Mouse (Mus musculus) heart, adult 2 months (tissue): ENCODE data around the gene Fam241b. TPM values are rescaled to one million over a fixed set of nuclear protein-coding genes. Genes with fewer than 3 reads are reported as not detected.
"Not testable (repeated sequence)": the region's sequence is repeated elsewhere in the genome, so short reads cannot be mapped to it uniquely, and the experiment has no call there.

Source experiments
- DNase-seq, 2 experiments: peaks; one replicate each; pipeline ENCODE4 v3.0.0; 2021
- H3K27ac ChIP-seq: fragments of 200-600 bp; 2 replicates; pipeline ENCODE4 v1.8.1; 2022
- H3K27me3 ChIP-seq: fragments of 200-500 bp; 2 replicates; pipeline ENCODE4 v1.6.1; 2012; ENCODE audit warnings: mild to moderate bottlenecking, low read length, inconsistent platforms, mixed read lengths; ENCODE audit not compliant: control insufficient read depth, insufficient read depth
- H3K36me3 ChIP-seq: fragments of 200-500 bp; 2 replicates; pipeline ENCODE4 v1.6.1; 2012; ENCODE audit warnings: low read length, inconsistent platforms; ENCODE audit not compliant: control insufficient read depth, insufficient read depth
- H3K4me1 ChIP-seq: fragments of 200-500 bp; 2 replicates; pipeline ENCODE4 v1.6.1; 2011; ENCODE audit warnings: low read length; ENCODE audit not compliant: control insufficient read depth, insufficient read depth
- H3K4me3 ChIP-seq: fragments of 200-600 bp; 2 replicates; pipeline ENCODE4 v1.8.1; 2022
- H3K79me2 ChIP-seq: fragments of 200-500 bp; replicated peaks from 2 replicates; pipeline ENCODE4 v1.6.1; 2012; ENCODE audit warnings: mild to moderate bottlenecking, inconsistent platforms, low read length, moderate library complexity, mixed read lengths; ENCODE audit not compliant: control insufficient read depth, insufficient read depth
- H3K9ac ChIP-seq: fragments of 200-500 bp; 2 replicates; pipeline ENCODE4 v1.6.1; 2012; ENCODE audit warnings: low read depth, mild to moderate bottlenecking, control low read depth, inconsistent platforms, low read length, mixed read lengths
- CTCF ChIP-seq: fragments of 200-600 bp; IDR thresholded peaks from 2 replicates; pipeline ENCODE4 v1.8.1; 2022; ENCODE audit warnings: antibody characterized with exemption, mild to moderate bottlenecking, moderate library complexity
- EP300 ChIP-seq: fragments of 200-500 bp; IDR thresholded peaks from 2 replicates; pipeline ENCODE4 v1.6.1; 2011; ENCODE audit warnings: low read depth, low read length, control low read depth; ENCODE audit not compliant: insufficient read depth
- POLR2A ChIP-seq: fragments of 200-500 bp; IDR thresholded peaks from 2 replicates; pipeline ENCODE4 v1.6.1; 2011; ENCODE audit warnings: mild to moderate bottlenecking, low read depth, low read length, control low read depth; ENCODE audit not compliant: insufficient read depth
- WGBS: fragments of 180-500 bp; shearing (Covaris S2); methylation state at CpG from one replicate; pipeline ENCODE4 v1.1.7; 2018; 5-methylcytosine and 5-hydroxymethylcytosine counted together
- intact Hi-C: fragments of 180-260 bp; cut with DNase I; formaldehyde crosslinking; loops from one replicate; pipeline ENCODE4 v1.15.1; 2025
- polyA plus RNA-seq: library from polyadenylated mRNA; depleted of rRNA; stranded (reverse); fragments of >200 nt; gene quantifications from 2 replicates; pipeline ENCODE4 v1.2.3, GENCODE M21; 2012
- total RNA-seq, 2 experiments: library from RNA; stranded (reverse); gene quantifications; 2 replicates each; pipeline ENCODE4 v1.2.3; 2021

Fam241b gene
- total and polyA plus RNA-seq, 3 experiments, result 3.0 to 3.3 (median 3.2) TPM

- Histone ChIP-seq H3K36me3 (no peaks in the 10 kb centered on the region), H3K27me3 (no peaks in the 10 kb centered on the region), H3K4me1 (no peaks in the 10 kb centered on the region), H3K27ac (no peak overlapping the region), H3K4me3 (no peak overlapping the region), H3K79me2 (no peaks in the 10 kb centered on the region), H3K9ac (no peak overlapping the region)
- intact Hi-C loops, result no loop called here
- no peak for DNase-seq
- 73% methylated on average over 5 of the region's 5 CpGs for WGBS
- TF ChIP-seq POLR2A (no peak), CTCF (no peak), EP300 (no peak)
These were observed 55.3 kb downstream of the Fam241b start for GRCm38 (mm10) chr10:62088411-62088810.

GRCm38 (mm10) chr10:62086826-62087225, 56.9 kb downstream of the Fam241b start:
- no peaks in the 10 kb centered on the region for H3K27me3 ChIP-seq
- no peak overlapping the region for H3K4me3 ChIP-seq
- no peak overlapping the region for H3K9ac ChIP-seq
- no peaks in the 10 kb centered on the region for H3K36me3 ChIP-seq
- 80% methylated on average over 5 of the region's 5 CpGs for WGBS
- TF ChIP-seq CTCF, result no peak
- TF ChIP-seq EP300, result no peak
- TF ChIP-seq POLR2A, result no peak
- intact Hi-C loops, result no loop called here
- H3K79me2 ChIP-seq, result no peaks in the 10 kb centered on the region
- no peaks in the 10 kb centered on the region for H3K4me1 ChIP-seq
- no peak overlapping the region for H3K27ac ChIP-seq
- DNase-seq, result no peak

DNA sequence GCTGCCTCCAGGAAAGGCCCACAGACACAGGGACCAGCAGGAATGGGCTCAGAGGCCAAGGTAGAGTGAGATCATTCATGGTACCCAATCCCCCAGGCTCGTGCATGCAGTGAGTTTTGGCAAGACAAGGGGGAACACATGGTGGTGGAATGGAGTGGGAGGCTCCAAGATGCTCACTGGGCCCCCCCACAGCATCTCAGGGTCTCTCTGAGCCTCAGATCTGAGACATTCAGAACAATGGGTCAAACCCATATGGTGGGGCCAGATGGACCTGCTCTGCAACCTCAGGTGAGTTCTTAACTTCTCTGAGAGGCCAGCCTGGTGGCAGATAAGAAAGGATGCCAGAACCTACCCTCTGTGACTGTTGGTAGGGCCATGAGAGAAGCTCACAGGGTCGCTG, 57.7 kb downstream of the Fam241b start:
- Histone ChIP-seq H3K4me1 (no peaks in the 10 kb centered on the region), H3K36me3 (no peaks in the 10 kb centered on the region), H3K79me2 (no peaks in the 10 kb centered on the region), H3K27ac (no peak overlapping the region), H3K4me3 (no peak overlapping the region), H3K27me3 (no peaks in the 10 kb centered on the region), H3K9ac (no peak overlapping the region)
- TF ChIP-seq POLR2A, result no peak
- no peak for TF ChIP-seq EP300
- no peak for TF ChIP-seq CTCF
- intact Hi-C loops, result no loop called here
- WGBS, result 66% methylated on average over 2 of the region's 2 CpGs
- DNase-seq, result no peak

DNA sequence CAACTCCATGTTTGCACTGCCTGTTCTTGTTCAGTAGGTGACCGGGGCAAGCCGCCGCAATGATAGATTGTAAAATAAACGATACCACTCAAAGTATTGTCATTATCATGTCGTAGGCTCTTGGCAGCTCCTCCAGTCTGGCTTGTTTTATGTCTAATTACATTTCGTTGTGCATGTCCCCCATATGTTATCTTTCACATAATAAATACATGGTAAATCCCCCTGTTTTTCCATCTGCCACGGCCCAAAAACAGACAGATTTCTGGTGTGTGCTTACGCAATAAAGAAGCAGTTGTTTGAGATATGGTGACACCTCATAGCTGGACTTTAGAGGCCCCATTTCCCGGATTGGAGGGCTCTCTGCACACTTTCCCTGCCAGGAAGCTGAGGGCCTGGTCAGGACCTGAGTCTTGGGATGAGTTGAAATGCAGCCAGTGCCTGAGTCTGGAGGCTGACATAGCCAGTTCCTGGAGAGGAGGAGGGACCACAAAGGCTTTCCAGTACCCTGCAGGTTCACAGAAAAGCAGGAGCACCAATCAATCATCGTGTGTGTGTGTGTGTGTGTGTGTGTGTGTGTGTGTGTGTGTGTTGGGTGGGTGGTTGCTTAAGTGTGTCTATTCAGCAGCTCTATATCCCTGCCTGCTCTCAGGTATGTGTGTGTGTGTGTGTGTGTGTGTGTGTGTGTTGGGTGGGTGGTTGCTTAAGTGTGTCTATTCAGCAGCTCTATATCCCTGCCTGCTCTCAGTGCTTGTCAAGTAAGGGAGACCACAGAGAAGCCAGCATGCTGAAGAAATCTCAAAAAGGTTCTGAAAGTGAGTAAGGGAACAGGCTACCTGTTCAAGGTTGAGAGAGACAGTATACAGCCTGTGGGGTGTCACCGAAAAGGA, 67.2 kb downstream of the Fam241b start:
- intact Hi-C loops, result no loop called here
- no peaks in the 10 kb centered on the region for H3K4me1 ChIP-seq
- H3K27me3 ChIP-seq, result no peaks in the 10 kb centered on the region
- H3K36me3 ChIP-seq, result no peaks in the 10 kb centered on the region
- H3K27ac ChIP-seq, result no peak overlapping the region
- TF ChIP-seq POLR2A (no peak), EP300 (no peak), CTCF (no peak)
- WGBS, result 75% methylated on average over 11 of the region's 11 CpGs
- DNase-seq, result no peak
- no peak overlapping the region for H3K9ac ChIP-seq
- no peaks in the 10 kb centered on the region for H3K79me2 ChIP-seq
- no peak overlapping the region for H3K4me3 ChIP-seq

- H3K9ac ChIP-seq, DNase-seq, H3K36me3 ChIP-seq, H3K4me3 ChIP-seq, intact Hi-C loops, H3K79me2 ChIP-seq, H3K27ac ChIP-seq, H3K4me1 ChIP-seq, H3K27me3 ChIP-seq: not testable (repeated sequence)
- 86% methylated on average over 14 of the region's 14 CpGs for WGBS
These were observed 72.4 kb downstream of the Fam241b start for GRCm38 (mm10) chr10:62071346-62071745.

DNA sequence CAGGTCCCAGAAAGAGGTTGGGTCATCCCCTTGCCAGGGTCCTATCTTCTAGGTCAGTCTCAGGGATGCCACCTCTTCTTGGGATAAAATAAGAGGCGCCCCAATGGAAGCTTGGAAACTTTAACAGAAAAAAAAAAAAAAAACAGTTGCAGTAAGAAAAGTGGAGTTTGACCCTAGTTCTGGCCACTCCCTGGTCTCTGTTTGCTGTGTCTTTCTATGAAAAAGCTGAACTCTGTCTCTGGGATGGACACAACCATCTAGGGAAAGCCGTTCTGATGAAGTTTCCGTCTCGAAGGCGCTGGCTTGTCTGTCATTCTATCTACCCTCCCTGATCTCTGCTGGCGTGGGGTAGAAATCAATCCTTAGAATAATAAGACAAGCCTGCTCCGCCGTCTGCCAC, 73.1 kb downstream of the Fam241b start:
- no peaks in the 10 kb centered on the region for H3K4me1 ChIP-seq
- intact Hi-C loops, result no loop called here
- H3K9ac ChIP-seq, result no peak overlapping the region
- TF ChIP-seq EP300 (no peak), POLR2A (no peak), CTCF (no peak)
- WGBS, result 89% methylated on average over 8 of the region's 8 CpGs
- H3K27me3 ChIP-seq, result no peaks in the 10 kb centered on the region
- DNase-seq, result no peak
- no peaks in the 10 kb centered on the region for H3K79me2 ChIP-seq
- no peak overlapping the region for H3K4me3 ChIP-seq
- H3K36me3 ChIP-seq, result no peaks in the 10 kb centered on the region
- no peak overlapping the region for H3K27ac ChIP-seq
